Mouse (Mus musculus): ENCODE results near the gene Ptpn11. TPM values are rescaled to one million over a fixed set of nuclear protein-coding genes. Genes with fewer than 3 reads are reported as not detected.
A peak's percentile ranks its signal among the peaks of the same experiment; 100 is the strongest.

The Ptpn11 gene
- polyA plus RNA-seq, 1 experiment from 2014 or later = 23.3 TPM

DNA sequence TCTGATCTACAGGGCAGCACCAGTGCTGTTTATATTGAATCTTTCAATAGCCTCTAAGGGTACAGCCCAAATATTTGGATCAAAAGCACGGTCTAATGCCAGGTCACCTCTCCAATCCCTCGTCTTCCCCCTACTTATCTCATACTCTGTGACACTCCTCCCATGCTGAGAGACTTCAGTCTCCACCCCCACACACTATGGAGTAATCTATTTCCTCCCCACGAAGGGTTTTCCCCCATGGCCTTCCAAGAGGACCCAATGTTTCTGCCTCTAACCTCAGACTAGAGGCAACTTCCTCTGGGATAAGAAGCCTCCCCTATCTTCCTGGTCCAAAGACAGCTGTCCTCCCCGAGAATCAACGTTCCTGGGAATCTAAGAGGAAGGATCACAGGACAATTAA lies 5.6 kb upstream of the Ptpn11 start:
- Histone ChIP-seq H3K9me3 (no peaks in the 10 kb centered on the region), H3K36me3 (no peaks in the 10 kb centered on the region), H3K4me1 (0 out of 2 replicates have a peak, but pooled peaks cover under 1% of the 10 kb centered on the region), H3K27ac (no peak overlapping the region), H3K4me2 (no peak overlapping the region), H3K9ac (no peak overlapping the region), H3K27me3 (0 out of 2 replicates have a peak, but pooled peaks cover 4% of the 10 kb centered on the region), H3K4me3 (no peak overlapping the region)
- no peak for ATAC-seq (ENCODE audit: insufficient number of reproducible peaks, low FRiP score, low TSS enrichment, low read depth)
- WGBS = 46% methylated on average over 5 of the region's 5 CpGs

DNA sequence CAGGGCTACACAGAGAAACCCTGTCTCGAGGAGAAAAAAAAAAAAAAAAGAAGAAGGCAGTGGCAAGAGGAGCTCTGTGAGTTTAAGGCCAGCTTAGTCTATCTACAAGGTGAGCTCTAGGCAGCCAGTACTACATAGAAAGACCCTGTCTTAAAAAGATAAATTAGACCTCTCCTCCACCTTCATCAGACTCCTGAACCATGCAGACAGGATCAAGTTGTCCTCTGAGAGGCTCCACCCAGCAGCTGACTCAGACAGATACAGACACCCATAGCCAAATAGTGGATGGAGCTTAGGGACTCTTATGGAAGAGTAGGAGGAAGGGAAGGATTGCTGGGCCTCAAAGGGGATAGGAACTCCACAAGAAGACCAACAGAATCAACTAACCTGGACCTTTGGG lies 3.0 kb upstream of the Ptpn11 start:
- no peak for ATAC-seq (ENCODE audit: insufficient number of reproducible peaks, low FRiP score, low TSS enrichment, low read depth)
- Histone ChIP-seq H3K27me3 (0 out of 2 replicates have a peak, but pooled peaks cover 4% of the 10 kb centered on the region), H3K9me3 (no peaks in the 10 kb centered on the region), H3K4me3 (no peak overlapping the region), H3K27ac (no peak overlapping the region), H3K36me3 (no peaks in the 10 kb centered on the region), H3K4me1 (peaks cover 14% of the 10 kb centered on the region), H3K4me2 (no peak overlapping the region), H3K9ac (no peak overlapping the region)
- 25% methylated on average over 1 of the region's 1 CpGs for WGBS

DNA sequence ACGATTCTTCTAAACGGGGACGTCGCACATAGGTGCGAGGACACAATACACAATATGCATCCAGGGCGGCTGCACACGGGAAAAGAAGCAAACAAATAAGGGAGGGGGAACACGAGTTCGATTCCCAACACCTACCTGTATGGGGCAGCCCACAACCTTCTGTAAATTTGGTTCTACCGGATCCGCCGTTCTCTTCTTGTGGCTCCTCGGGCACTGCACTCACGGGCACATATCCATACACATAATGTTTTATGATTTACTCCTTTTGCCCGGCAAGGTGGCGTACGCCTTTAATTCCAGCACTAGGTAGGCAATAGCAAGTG lies 348 bp upstream of the Ptpn11 start:
- H3K9ac ChIP-seq = peak overlapping the region; percentile 93
- ATAC-seq (ENCODE audit: insufficient number of reproducible peaks, low FRiP score, low TSS enrichment, low read depth) = no peak
- peak overlapping the region; percentile 87 for H3K27ac ChIP-seq
- H3K9me3 ChIP-seq = no peaks in the 10 kb centered on the region
- 10% methylated on average over 17 of the region's 17 CpGs for WGBS
- H3K4me1 ChIP-seq = peaks cover 25% of the 10 kb centered on the region
- peak overlapping the region; percentile 61 for H3K4me2 ChIP-seq
- no peaks in the 10 kb centered on the region for H3K36me3 ChIP-seq
- H3K4me3 ChIP-seq = peak overlapping the region; percentile 95
- H3K27me3 ChIP-seq = 0 out of 2 replicates have a peak, but pooled peaks cover 4% of the 10 kb centered on the region

DNA sequence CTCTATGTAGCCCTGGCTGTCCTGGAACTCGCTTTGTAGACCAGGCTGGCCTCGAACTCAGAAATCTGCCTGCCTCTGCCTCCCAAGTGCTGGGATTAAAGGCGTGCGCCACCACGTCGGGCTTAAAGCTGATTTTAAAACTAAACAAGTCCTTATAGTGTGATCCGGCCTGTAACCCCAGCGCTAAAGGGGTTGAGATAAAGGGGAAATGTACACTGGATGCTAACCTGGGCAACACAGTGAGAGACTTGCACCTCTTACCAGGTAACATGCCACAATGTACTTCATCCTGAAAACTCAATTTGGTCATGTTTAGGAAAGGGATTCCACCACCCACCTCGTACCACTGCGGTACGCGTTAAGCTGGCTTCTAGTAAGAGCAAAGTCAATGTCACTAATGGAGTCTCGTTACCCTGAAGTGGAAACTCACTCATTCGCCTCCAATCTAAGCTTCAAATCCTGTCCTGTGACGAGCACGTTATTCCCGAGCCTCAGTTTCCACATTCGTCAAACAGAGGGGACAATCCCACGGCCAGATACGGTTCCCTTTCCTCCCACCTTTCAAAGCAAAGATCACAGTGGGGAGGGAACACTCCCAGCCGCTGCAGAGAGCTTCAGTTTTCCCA lies 874 bp downstream of the Ptpn11 start:
- H3K9me3 ChIP-seq = no peaks in the 10 kb centered on the region
- H3K36me3 ChIP-seq = no peaks in the 10 kb centered on the region
- WGBS = 28% methylated on average over 21 of the region's 21 CpGs
- peak overlapping the region; percentile 93 for H3K9ac ChIP-seq
- peak overlapping the region; percentile 61 for H3K4me2 ChIP-seq
- 0 out of 2 replicates have a peak, but pooled peaks cover 4% of the 10 kb centered on the region for H3K27me3 ChIP-seq
- peak overlapping the region; percentile 95 for H3K4me3 ChIP-seq
- no peak for ATAC-seq (ENCODE audit: insufficient number of reproducible peaks, low FRiP score, low TSS enrichment, low read depth)
- peak overlapping the region; percentile 87 for H3K27ac ChIP-seq
- H3K4me1 ChIP-seq = peaks cover 31% of the 10 kb centered on the region

DNA sequence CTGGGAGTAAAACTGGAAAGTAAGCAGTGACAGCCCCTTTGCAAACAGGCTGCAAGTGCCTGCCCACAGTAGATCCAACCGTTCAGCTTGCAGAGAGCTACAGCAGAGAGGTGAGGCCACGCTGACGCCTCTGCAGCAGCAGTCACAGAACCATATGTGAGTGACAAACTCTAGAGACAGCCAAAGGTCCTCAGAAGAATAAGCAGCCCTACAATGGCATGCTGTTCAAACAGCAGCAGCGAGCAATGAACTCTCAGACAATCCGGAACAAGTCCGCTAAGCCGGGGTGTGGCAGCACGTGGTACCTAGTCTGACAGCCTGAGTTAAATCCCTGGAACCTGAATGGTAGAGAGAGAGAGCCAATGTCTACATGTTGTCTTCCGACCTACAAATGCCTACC lies 2.0 kb downstream of the Ptpn11 start:
- no peak for ATAC-seq (ENCODE audit: insufficient number of reproducible peaks, low FRiP score, low TSS enrichment, low read depth)
- Histone ChIP-seq H3K9ac (no peak overlapping the region), H3K27ac (no peak overlapping the region), H3K4me1 (peaks cover 37% of the 10 kb centered on the region), H3K4me3 (no peak overlapping the region), H3K4me2 (no peak overlapping the region), H3K9me3 (no peaks in the 10 kb centered on the region), H3K36me3 (no peaks in the 10 kb centered on the region), H3K27me3 (no peaks in the 10 kb centered on the region)
- WGBS = 79% methylated on average over 9 of the region's 9 CpGs

DNA sequence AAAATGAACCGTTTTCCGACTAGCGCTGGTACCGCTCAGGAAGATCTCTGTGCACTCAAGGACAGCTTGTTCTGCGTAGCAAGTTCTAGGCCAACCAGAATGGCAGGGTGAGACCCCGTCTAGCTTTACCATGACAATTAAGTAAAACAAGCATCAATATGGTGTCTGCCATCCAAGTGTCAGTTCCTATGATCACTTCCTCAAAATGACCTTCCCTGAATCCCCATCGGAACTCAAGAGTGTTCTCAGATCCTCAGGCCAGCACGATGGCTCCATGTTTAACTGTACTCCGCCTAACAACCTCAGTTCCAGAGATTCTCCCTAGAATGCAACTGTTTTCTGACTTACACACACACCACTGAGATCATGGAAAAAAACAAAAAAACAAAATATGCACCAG lies 2.9 kb downstream of the Ptpn11 start:
- H3K4me1 ChIP-seq = peaks cover 37% of the 10 kb centered on the region

DNA sequence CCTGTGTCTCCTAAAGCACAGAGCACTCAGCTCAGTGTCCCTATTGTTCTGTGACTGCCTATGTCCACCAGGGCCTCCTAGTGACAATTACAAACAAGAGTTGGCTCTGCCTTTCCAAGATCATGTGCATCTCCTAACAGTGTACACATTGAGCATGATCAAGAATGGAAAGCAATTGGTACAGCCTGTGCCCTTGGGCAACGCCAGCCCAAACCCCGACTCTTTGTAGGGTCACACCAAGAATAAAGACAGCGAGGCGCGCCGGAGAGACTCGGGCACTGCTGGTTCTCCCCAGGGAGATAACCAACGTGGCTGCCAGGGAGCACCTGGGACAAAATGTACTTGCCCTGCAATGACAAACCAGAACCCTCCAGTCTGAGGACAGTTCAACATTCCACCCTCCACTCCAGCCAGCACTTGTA lies 3.6 kb downstream of the Ptpn11 start:
- Histone ChIP-seq H3K4me2 (no peak overlapping the region), H3K27ac (no peak overlapping the region), H3K9ac (no peak overlapping the region), H3K4me1 (peaks cover 37% of the 10 kb centered on the region), H3K4me3 (no peak overlapping the region), H3K36me3 (no peaks in the 10 kb centered on the region), H3K9me3 (no peaks in the 10 kb centered on the region), H3K27me3 (no peaks in the 10 kb centered on the region)
- no peak for ATAC-seq (ENCODE audit: insufficient number of reproducible peaks, low FRiP score, low TSS enrichment, low read depth)
- WGBS = 89% methylated on average over 8 of the region's 8 CpGs

More for the DNA sequence above, 2.9 kb downstream of the Ptpn11 start:
- no peaks in the 10 kb centered on the region for H3K27me3 ChIP-seq
- no peaks in the 10 kb centered on the region for H3K36me3 ChIP-seq
- no peaks in the 10 kb centered on the region for H3K9me3 ChIP-seq
- no peak overlapping the region for H3K27ac ChIP-seq
- WGBS = 87% methylated on average over 9 of the region's 9 CpGs
- no peak for ATAC-seq (ENCODE audit: insufficient number of reproducible peaks, low FRiP score, low TSS enrichment, low read depth)
- H3K9ac ChIP-seq = no peak overlapping the region
- no peak overlapping the region for H3K4me3 ChIP-seq
- H3K4me2 ChIP-seq = no peak overlapping the region

DNA sequence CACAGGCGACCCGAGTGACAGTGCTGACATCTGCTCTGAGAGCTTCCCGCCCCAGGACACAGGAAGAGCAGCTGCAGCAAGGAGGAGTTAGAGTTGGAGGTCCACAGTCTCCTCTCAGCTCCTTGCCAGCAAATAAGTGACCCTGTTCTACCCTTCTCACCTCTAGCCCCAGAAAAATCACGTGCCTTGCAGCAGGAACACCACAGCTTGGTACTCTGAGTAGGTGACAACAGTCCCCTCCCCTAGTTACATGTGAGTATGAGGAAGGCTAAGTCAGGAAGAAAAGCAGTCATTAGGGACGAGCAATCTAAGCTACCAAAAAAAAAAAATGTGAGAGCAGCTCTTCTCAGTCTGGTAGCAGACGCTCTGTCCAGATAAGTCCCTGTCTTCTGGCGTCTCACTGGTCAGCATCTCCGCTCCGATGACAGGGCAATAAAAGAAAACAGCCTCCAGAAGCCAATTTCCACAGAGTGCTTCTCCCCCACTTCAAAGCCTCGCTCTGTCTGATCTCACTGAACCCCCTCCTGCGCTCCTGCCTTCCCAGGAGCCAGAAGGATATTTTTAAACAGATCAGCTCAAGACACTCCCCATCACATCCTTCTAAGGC lies 6.1 kb downstream of the Ptpn11 start:
- peaks cover 28% of the 10 kb centered on the region for H3K4me1 ChIP-seq
- no peak overlapping the region for H3K9ac ChIP-seq
- no peaks in the 10 kb centered on the region for H3K9me3 ChIP-seq
- no peaks in the 10 kb centered on the region for H3K27me3 ChIP-seq
- no peak overlapping the region for H3K27ac ChIP-seq
- H3K4me3 ChIP-seq = no peak overlapping the region
- H3K4me2 ChIP-seq = peak overlapping the region; percentile 12; the same call in 1 of the 2 replicates
- H3K36me3 ChIP-seq = no peaks in the 10 kb centered on the region
- ATAC-seq (ENCODE audit: insufficient number of reproducible peaks, low FRiP score, low TSS enrichment, low read depth) = no peak
- WGBS = 23% methylated on average over 11 of the region's 11 CpGs

DNA sequence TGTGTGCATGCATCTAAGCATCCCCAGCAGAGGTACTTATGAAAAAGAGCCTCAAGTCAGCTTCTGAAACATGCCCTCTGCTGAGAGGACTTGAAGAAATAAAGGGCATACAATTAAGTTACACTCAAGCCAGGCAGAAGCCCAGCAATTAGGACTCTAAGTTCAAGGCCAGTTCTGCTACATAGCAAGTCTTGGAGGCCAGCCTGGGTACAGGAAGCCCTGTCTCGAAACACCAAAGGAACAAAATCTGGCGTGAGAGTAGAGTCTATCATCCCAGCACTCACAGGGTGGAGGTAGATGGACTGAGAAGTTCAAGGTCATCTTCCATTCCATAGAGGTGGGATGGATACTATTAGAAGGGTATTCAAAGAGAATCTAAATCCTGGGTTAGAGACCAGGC lies 6.8 kb downstream of the Ptpn11 start:
- no peak overlapping the region for H3K9ac ChIP-seq
- no peaks in the 10 kb centered on the region for H3K36me3 ChIP-seq
- 55% methylated on average over 2 of the region's 2 CpGs for WGBS
- H3K27ac ChIP-seq = no peak overlapping the region
- H3K4me3 ChIP-seq = no peak overlapping the region
- H3K27me3 ChIP-seq = no peaks in the 10 kb centered on the region
- ATAC-seq (ENCODE audit: insufficient number of reproducible peaks, low FRiP score, low TSS enrichment, low read depth) = no peak
- peaks cover 24% of the 10 kb centered on the region; the same call in 1 of the 2 replicates for H3K4me1 ChIP-seq
- no peaks in the 10 kb centered on the region for H3K9me3 ChIP-seq
- no peak overlapping the region for H3K4me2 ChIP-seq

DNA sequence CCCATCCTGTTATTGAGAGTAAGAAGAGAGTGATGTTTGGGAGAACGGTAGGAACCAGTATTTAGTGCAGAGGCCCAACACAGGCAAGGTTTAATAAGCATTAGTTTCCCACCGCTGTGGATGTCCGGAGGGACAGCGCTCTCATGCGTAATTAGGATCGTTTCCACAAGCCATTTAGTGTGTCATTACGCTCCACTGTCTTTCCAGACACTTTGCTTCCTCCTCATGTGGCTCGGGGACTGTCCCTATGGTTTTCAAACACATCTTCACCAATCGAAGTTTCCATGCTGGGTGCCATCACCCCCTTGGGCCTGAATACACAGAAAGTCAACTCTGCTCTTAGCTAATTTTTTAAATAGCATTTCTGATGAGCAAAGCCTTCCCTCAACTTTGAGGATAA lies 7.9 kb downstream of the Ptpn11 start:
- no peak overlapping the region for H3K4me2 ChIP-seq
- H3K9ac ChIP-seq = no peak overlapping the region
- no peak for ATAC-seq (ENCODE audit: insufficient number of reproducible peaks, low FRiP score, low TSS enrichment, low read depth)
- H3K27me3 ChIP-seq = no peaks in the 10 kb centered on the region
- no peak overlapping the region for H3K27ac ChIP-seq
- no peak overlapping the region for H3K4me3 ChIP-seq
- WGBS = 59% methylated on average over 9 of the region's 9 CpGs
- peaks cover 18% of the 10 kb centered on the region; the same call in 1 of the 2 replicates for H3K4me1 ChIP-seq
- no peaks in the 10 kb centered on the region for H3K36me3 ChIP-seq
- no peaks in the 10 kb centered on the region for H3K9me3 ChIP-seq

DNA sequence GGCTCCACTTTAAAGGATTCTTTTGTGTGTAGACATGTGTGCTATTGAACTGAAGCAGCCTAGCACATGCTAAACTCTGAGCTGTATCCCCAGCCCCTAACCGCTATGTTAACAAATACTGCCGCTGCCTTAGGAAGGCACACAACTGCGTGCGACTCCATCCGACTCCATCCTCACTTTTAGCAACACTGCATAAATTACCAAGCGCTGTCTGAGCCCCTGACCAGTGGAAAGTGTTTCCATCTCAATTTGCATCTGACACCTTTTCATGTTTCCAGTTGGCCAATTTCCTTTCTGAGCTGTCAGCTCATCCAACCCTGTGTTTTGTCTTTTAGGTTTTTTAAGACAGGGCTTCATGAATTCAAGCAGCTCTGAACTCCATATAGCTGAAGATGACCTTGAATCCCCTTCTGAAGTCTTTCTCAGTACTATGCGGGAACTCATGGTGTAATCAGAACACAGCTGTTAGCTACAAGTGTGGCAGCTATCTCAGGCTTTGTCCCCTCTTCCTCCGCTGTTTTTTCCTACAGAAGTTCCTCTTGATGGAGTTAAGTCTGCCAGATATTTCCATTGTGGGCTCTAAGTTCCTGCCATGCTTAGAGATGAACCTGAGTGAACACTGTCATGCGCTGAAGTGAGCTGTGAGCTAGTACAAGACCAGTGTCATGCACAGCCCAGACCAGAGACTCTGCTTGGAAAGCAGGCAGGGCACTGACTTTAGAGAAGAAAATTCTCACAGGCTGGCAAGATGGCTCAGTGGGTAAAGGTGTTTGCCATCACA lies 11.9 kb downstream of the Ptpn11 start:
- Histone ChIP-seq H3K36me3 (peaks cover 4% of the 10 kb centered on the region; the same call in 1 of the 2 replicates), H3K4me1 (no peaks in the 10 kb centered on the region), H3K4me2 (no peak overlapping the region), H3K4me3 (no peak overlapping the region), H3K27ac (no peak overlapping the region), H3K9me3 (no peaks in the 10 kb centered on the region), H3K27me3 (no peaks in the 10 kb centered on the region), H3K9ac (no peak overlapping the region)
- WGBS = 78% methylated on average over 9 of the region's 9 CpGs
- ATAC-seq (ENCODE audit: insufficient number of reproducible peaks, low FRiP score, low TSS enrichment, low read depth) = no peak

DNA sequence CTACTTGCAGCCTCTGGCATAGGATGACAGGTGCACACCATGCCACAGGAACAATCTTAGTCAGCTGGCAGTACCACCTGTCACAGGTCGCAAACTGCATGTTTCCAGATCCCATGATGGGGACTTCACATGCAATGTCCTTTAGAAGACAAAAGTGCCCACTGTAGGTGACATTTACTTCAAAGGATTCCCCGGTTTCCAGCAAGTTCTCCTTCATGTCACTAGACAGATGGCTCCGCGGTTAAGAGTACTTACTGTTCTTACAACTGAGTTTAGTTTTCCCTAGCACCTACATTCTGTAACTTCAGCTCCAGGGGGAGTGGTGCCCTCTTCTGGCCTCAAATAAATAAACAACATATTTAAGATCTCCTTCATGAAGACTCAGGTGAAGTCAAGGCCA lies 18.4 kb downstream of the Ptpn11 start:
- 84% methylated on average over 4 of the region's 4 CpGs for WGBS
- Histone ChIP-seq H3K36me3 (peaks cover 27% of the 10 kb centered on the region), H3K4me1 (no peaks in the 10 kb centered on the region), H3K9ac (0 out of 2 replicates have a peak overlapping the region, but pooled peaks have one; percentile 20), H3K4me3 (no peak overlapping the region), H3K4me2 (no peak overlapping the region), H3K9me3 (no peaks in the 10 kb centered on the region), H3K27me3 (no peaks in the 10 kb centered on the region), H3K27ac (no peak overlapping the region)
- ATAC-seq (ENCODE audit: insufficient number of reproducible peaks, low FRiP score, low TSS enrichment, low read depth) = no peak
